Comparison of ENCODE assay signal across 13 mouse cellular contexts in genomic region chr1:151861334-151861995, GRCm38 (mm10).
A peak's percentile ranks its signal among the peaks of the same experiment; 100 is the strongest.
DNase-seq lines count a peak whose midpoint lies in the region; ATAC-seq and TF ChIP-seq lines count a peak whose summit lies in the region.
"Had no signal": no experiment of that assay in that cellular context is flagged by ENCODE, and none has a peak within 500 bp of the region (broad histone marks: within the 10 kb centered on the region; RNA-seq: fewer than 3 reads in every experiment).

No protein-coding gene starts in this region.

- no peak overlapping the region for H3K4me2 ChIP-seq in liver, postnatal 0 days (ENCODE audit: low read depth, low read length)
- no peak overlapping the region for H3K4me2 ChIP-seq in embryonic facial prominence, embryonic 13.5 days
- H3K4me2 ChIP-seq: heart, embryonic 15.5 days; liver, embryonic 13.5 days had no signal

- no peaks in the 10 kb centered on the region for H3K27me3 ChIP-seq in liver, postnatal 0 days (ENCODE audit: insufficient read depth, low read length)
- H3K27me3 ChIP-seq in embryonic facial prominence, embryonic 13.5 days: no peaks in the 10 kb centered on the region
- H3K27me3 ChIP-seq: heart, embryonic 15.5 days; liver, embryonic 13.5 days had no signal

- no peak for TF ChIP-seq CTCF in liver, postnatal 0 days (IDR thresholded peaks at IDR 0.05; ENCODE audit: low read depth)

- DNase-seq in CD4-positive, CD25-positive, alpha-beta regulatory T cell, adult 2 months (ENCODE audit: low read depth, low spot score): peak; percentile 3
- DNase-seq in liver (peak; percentile 11), A20 (ENCODE audit: low read depth, low spot score) (peak; percentile 7)
- DNase-seq in liver, postnatal 0 days: no peak
- DNase-seq in cerebellum, adult 8-10 months: no peak
- no peak for DNase-seq in right cerebral cortex, postnatal 36 days (ENCODE audit: low spot score in 2 of 2)
- DNase-seq: cerebellum, adult 11-12 months; embryo, embryonic 11 days; kidney, adult 8-10 months; liver, embryonic 13.5 days had no signal

- H3K9ac ChIP-seq in liver, postnatal 0 days (replicated peaks): no peak overlapping the region
- no peak overlapping the region for H3K9ac ChIP-seq in embryonic facial prominence, embryonic 13.5 days
- H3K9ac ChIP-seq: heart, embryonic 15.5 days; liver, embryonic 13.5 days had no signal

- TF ChIP-seq EP300 in liver, postnatal 0 days (IDR thresholded peaks at IDR 0.05; ENCODE audit: low read depth): no peak

- H3K9me3 ChIP-seq in liver, postnatal 0 days (ENCODE audit: low read length): no peaks in the 10 kb centered on the region
- no peaks in the 10 kb centered on the region for H3K9me3 ChIP-seq in embryonic facial prominence, embryonic 13.5 days
- H3K9me3 ChIP-seq: heart, embryonic 15.5 days; liver, embryonic 13.5 days had no signal

- H3K36me3 ChIP-seq in liver, postnatal 0 days (replicated peaks; ENCODE audit: insufficient read depth, low read length): no peaks in the 10 kb centered on the region
- no peaks in the 10 kb centered on the region for H3K36me3 ChIP-seq in embryonic facial prominence, embryonic 13.5 days
- H3K36me3 ChIP-seq: heart, embryonic 15.5 days; liver, embryonic 13.5 days had no signal

- no peak overlapping the region for H3K27ac ChIP-seq in liver, postnatal 0 days (ENCODE audit: low read depth)
- H3K27ac ChIP-seq in embryonic facial prominence, embryonic 13.5 days: peak overlapping the region; percentile 28; the same call in 1 of the 2 replicates
- H3K27ac ChIP-seq: heart, embryonic 15.5 days; liver, embryonic 13.5 days had no signal

- ATAC-seq in CD4-positive, CD25-positive, alpha-beta regulatory T cell, adult 4 months: no peak
- ATAC-seq in liver, postnatal 0 days: no peak
- no peak for ATAC-seq in embryonic facial prominence, embryonic 13.5 days (ENCODE audit: insufficient number of reproducible peaks, insufficient read depth, low FRiP score, low TSS enrichment, low read depth)

- H3K4me1 ChIP-seq in liver, postnatal 0 days (ENCODE audit: insufficient read depth): no peaks in the 10 kb centered on the region
- H3K4me1 ChIP-seq in embryonic facial prominence, embryonic 13.5 days: 0 out of 2 replicates have a peak, but pooled peaks cover 10% of the 10 kb centered on the region
- H3K4me1 ChIP-seq: liver, embryonic 13.5 days had no signal

- WGBS in liver, postnatal 0 days (ENCODE audit: insufficient replicate concordance): 65% methylated on average over 20 of the region's 20 CpGs
- 60% methylated on average over 20 of the region's 20 CpGs for WGBS in embryonic facial prominence, embryonic 13.5 days

- no peak overlapping the region for H3K4me3 ChIP-seq in liver, postnatal 0 days (ENCODE audit: low read depth, low read length)
- H3K4me3 ChIP-seq in embryonic facial prominence, embryonic 13.5 days: no peak overlapping the region
- H3K4me3 ChIP-seq: heart, embryonic 15.5 days; liver, embryonic 13.5 days had no signal

Comparison
In these comparisons a context has a peak if more than half of its experiments do, and no peak if none do; other contexts are left out.
1. DNase-seq: peak in CD4-positive, CD25-positive, alpha-beta regulatory T cell, adult 2 months (single experiment), liver (single experiment) and A20 (single experiment); none in liver, postnatal 0 days (single experiment), cerebellum, adult 8-10 months (single experiment) and right cerebral cortex, postnatal 36 days (0 of 2).